Mouse (Mus musculus) spleen, adult 2 months (tissue): ENCODE data around the gene Nme7.

ENCODE experiments used
- CTCF ChIP-seq: fragments of 200-500 bp; IDR thresholded peaks from 2 replicates; pipeline ENCODE4 v1.5.1; 2011; ENCODE audit warnings: mild to moderate bottlenecking, inconsistent platforms; ENCODE audit not compliant: insufficient read depth, insufficient read length, insufficient replicate concordance; ENCODE audit errors: extremely low read depth
- POLR2A ChIP-seq: fragments of 200-500 bp; IDR thresholded peaks from 2 replicates; pipeline ENCODE4 v1.6.1; 2011; ENCODE audit warnings: low read depth, low read length, inconsistent platforms

DNA sequence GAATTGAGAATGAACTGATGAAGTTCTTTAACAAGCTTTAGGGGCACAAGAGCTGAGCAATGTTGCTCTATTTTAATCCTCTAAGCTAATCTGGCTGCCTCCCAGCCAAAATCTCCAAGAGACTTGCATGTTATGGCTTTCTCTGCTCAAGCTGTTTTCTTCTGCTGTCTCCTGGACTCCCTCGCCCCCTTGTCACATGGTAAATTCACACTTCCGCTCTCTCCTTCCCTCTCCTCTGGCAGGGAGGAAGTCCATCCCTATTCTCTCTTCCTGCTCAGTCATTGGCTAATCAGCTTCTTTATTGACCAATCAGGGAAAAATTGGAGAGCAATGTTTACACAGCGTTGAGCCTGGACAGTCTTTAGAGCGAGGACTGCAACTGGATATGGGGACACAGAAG, 31.9 kb downstream of the Nme7 start:
- no peak for TF ChIP-seq CTCF
- TF ChIP-seq POLR2A = no peak
